Mouse (Mus musculus): ENCODE measurements at regions not wholly inside any gene's neighbourhood (a gene's known extent, or its start where the extent isn't known, plus 50 kb on each side); places are given as distances from the start of the nearest gene placed in this dataset.

- DNase-seq (no peak), ATAC-seq (ENCODE audit: insufficient read depth) (no peak)
- Histone ChIP-seq H3K4me1 (ENCODE audit: insufficient read depth) (no peaks in the 10 kb centered on the region), H3K36me3 (ENCODE audit: insufficient read depth) (no peaks in the 10 kb centered on the region), H3K9ac (no peak overlapping the region), H3K4me2 (no peak overlapping the region), H3K27ac (ENCODE audit: low read depth) (no peak overlapping the region), H3K4me3 (ENCODE audit: low read depth, low read length) (no peak overlapping the region), H3K27me3 (ENCODE audit: insufficient read depth, low read length) (no peaks in the 10 kb centered on the region), H3K9me3 (ENCODE audit: low read depth, low read length) (no peaks in the 10 kb centered on the region)
- no peak for TF ChIP-seq CTCF (IDR thresholded peaks at IDR 0.05; ENCODE audit: low read depth)
- 55% methylated on average over 12 of the region's 12 CpGs for WGBS
These were observed 111.1 kb upstream of the Hapln1 start for GRCm38 (mm10) chr13:89428272-89429071.

DNA sequence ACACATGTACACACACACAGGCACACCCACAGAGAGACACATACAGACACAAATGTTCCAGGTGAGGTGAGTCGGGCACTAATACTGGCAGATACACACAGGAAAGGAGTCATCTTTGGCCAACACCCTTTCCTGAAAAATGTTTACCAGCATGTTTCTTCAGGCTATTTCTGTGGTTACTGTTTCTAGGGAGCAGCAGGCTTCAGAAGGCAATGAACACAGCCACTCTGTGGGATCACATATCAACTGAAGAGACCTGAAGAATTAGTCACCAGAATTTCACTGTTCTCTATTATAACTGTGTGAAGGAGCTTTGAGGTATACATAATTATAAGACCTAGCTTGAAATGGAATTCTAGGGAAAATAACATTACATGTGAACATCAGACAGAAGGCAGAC lies 94.7 kb upstream of the Hapln1 start:
- no peak for TF ChIP-seq CTCF (IDR thresholded peaks at IDR 0.05; ENCODE audit: low read depth)
- Histone ChIP-seq H3K4me2 (no peak overlapping the region), H3K9me3 (ENCODE audit: low read depth, low read length) (no peaks in the 10 kb centered on the region), H3K4me1 (ENCODE audit: insufficient read depth) (no peaks in the 10 kb centered on the region), H3K27ac (ENCODE audit: low read depth) (no peak overlapping the region), H3K27me3 (ENCODE audit: insufficient read depth, low read length) (no peaks in the 10 kb centered on the region), H3K9ac (no peak overlapping the region), H3K36me3 (ENCODE audit: insufficient read depth) (no peaks in the 10 kb centered on the region), H3K4me3 (ENCODE audit: low read depth, low read length) (no peak overlapping the region)
- no peak for DNase-seq
- 85% methylated on average over 1 of the region's 1 CpGs for WGBS
- no peak for ATAC-seq (ENCODE audit: insufficient read depth)

- no peak for ATAC-seq (ENCODE audit: insufficient read depth)
- TF ChIP-seq CTCF (IDR thresholded peaks at IDR 0.05; ENCODE audit: low read depth), result no peak
- DNase-seq, result no peak
- Histone ChIP-seq H3K36me3 (ENCODE audit: insufficient read depth) (no peaks in the 10 kb centered on the region), H3K9me3 (ENCODE audit: low read depth, low read length) (no peaks in the 10 kb centered on the region), H3K4me3 (ENCODE audit: low read depth, low read length) (no peak overlapping the region), H3K4me1 (ENCODE audit: insufficient read depth) (no peaks in the 10 kb centered on the region), H3K27me3 (ENCODE audit: insufficient read depth, low read length) (no peaks in the 10 kb centered on the region), H3K27ac (ENCODE audit: low read depth) (no peak overlapping the region), H3K4me2 (no peak overlapping the region), H3K9ac (no peak overlapping the region)
- 94% methylated on average over 1 of the region's 1 CpGs for WGBS
These were observed 85.8 kb upstream of the Hapln1 start for GRCm38 (mm10) chr13:89453819-89454218.

DNA sequence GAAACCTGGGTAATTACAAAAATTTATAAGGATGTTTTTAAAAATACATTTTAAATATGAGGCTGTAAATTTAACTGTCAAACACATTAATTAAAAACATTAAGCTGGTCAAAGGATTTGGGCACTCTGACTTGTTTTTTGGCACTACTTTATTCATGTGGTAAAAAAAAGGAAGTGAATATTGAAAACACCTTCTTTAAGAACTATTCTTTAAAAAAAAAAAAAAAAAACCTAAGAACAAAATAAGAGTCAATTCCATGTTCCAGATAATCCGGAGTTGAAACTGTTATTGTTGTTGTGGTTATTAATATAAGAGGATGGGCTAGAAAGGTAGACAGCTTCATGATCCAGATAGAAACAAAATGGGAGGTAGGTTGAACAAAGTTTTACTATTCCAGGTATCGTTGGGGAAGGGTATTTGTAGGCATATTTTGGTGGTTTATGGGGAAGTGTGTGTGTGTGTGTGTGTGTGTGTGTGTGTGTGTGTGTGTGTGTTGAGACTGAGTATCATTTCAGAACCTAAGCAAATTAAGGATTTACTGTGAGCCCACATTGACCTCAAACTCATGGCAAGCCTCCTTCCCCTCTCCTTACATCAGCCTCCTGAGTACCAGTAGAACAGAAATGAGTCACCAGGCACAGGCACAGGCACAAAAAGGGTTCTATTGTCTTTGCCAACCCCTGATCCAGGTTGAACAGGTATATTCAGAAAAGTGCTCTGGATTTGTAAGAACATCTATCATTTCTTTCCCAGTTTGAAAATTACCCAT lies 85.2 kb upstream of the Hapln1 start:
- no peak for TF ChIP-seq CTCF (IDR thresholded peaks at IDR 0.05; ENCODE audit: low read depth)
- no peaks in the 10 kb centered on the region for H3K27me3 ChIP-seq (ENCODE audit: insufficient read depth, low read length)
- H3K9ac ChIP-seq, result no peak overlapping the region
- WGBS, result 89% methylated on average over 2 of the region's 2 CpGs
- no peak overlapping the region for H3K27ac ChIP-seq (ENCODE audit: low read depth)
- H3K4me3 ChIP-seq (ENCODE audit: low read depth, low read length), result no peak overlapping the region
- no peak for ATAC-seq (ENCODE audit: insufficient read depth)
- no peaks in the 10 kb centered on the region for H3K36me3 ChIP-seq (ENCODE audit: insufficient read depth)
- no peak overlapping the region for H3K4me2 ChIP-seq
- H3K4me1 ChIP-seq (ENCODE audit: insufficient read depth), result no peaks in the 10 kb centered on the region
- H3K9me3 ChIP-seq (ENCODE audit: low read depth, low read length), result no peaks in the 10 kb centered on the region
- no peak for DNase-seq

GRCm38 (mm10) chr13:89463746-89464145 lies 75.8 kb upstream of the Hapln1 start:
- no peak for ATAC-seq (ENCODE audit: insufficient read depth)
- no peak overlapping the region for H3K4me3 ChIP-seq (ENCODE audit: low read depth, low read length)
- no peaks in the 10 kb centered on the region for H3K36me3 ChIP-seq (ENCODE audit: insufficient read depth)
- no peak overlapping the region for H3K4me2 ChIP-seq
- no peaks in the 10 kb centered on the region for H3K27me3 ChIP-seq (ENCODE audit: insufficient read depth, low read length)
- H3K27ac ChIP-seq (ENCODE audit: low read depth), result no peak overlapping the region
- WGBS, result 75% methylated on average over 4 of the region's 4 CpGs
- no peaks in the 10 kb centered on the region for H3K4me1 ChIP-seq (ENCODE audit: insufficient read depth)
- no peak for DNase-seq
- no peak overlapping the region for H3K9ac ChIP-seq
- H3K9me3 ChIP-seq (ENCODE audit: low read depth, low read length), result no peaks in the 10 kb centered on the region
- TF ChIP-seq CTCF (IDR thresholded peaks at IDR 0.05; ENCODE audit: low read depth), result no peak

Measured in lung, embryonic 14.5 days (tissue).